Mouse (Mus musculus) stomach, embryonic 15.5 days (tissue): ENCODE data around the gene Gp1ba. TPM values are rescaled to one million over a fixed set of nuclear protein-coding genes. Genes with fewer than 3 reads are reported as not detected.

Experiments
- ATAC-seq: fragments of 200-750 bp; cut with Nextera tagmentation; 2 replicates; pipeline ENCODE4 v1.8.0; 2017; ENCODE audit warnings: low read depth, moderate number of reproducible peaks, moderate TSS enrichment; ENCODE audit not compliant: insufficient read depth, low FRiP score
- H3K27ac ChIP-seq: fragments of 300-500 bp; sonication (generic); 2 replicates; pipeline ENCODE4 v1.5.1; 2015; ENCODE audit warnings: mild to moderate bottlenecking, inconsistent platforms
- H3K27me3 ChIP-seq: fragments of 300-500 bp; sonication (generic); replicated peaks from 2 replicates; pipeline ENCODE4 v1.6.1; 2015; ENCODE audit warnings: inconsistent platforms
- H3K36me3 ChIP-seq: fragments of 300-500 bp; sonication (generic); 2 replicates; pipeline ENCODE4 v1.6.1; 2015; ENCODE audit warnings: inconsistent platforms
- H3K4me1 ChIP-seq: fragments of 300-500 bp; sonication (generic); 2 replicates; pipeline ENCODE4 v1.6.1; 2015; ENCODE audit warnings: inconsistent platforms
- H3K4me2 ChIP-seq: fragments of 300-500 bp; sonication (generic); 2 replicates; pipeline ENCODE4 v1.6.1; 2015; ENCODE audit warnings: mild to moderate bottlenecking, inconsistent platforms
- H3K4me3 ChIP-seq: fragments of 300-500 bp; sonication (generic); replicated peaks from 2 replicates; pipeline ENCODE4 v1.5.1; 2015; ENCODE audit warnings: inconsistent platforms
- H3K9ac ChIP-seq: fragments of 300-500 bp; sonication (generic); 2 replicates; pipeline ENCODE4 v1.6.1; 2015; ENCODE audit warnings: inconsistent platforms
- H3K9me3 ChIP-seq: fragments of 300-500 bp; sonication (generic); 2 replicates; pipeline ENCODE4 v1.6.1; 2016; ENCODE audit warnings: inconsistent platforms
- WGBS: fragments of 180-500 bp; shearing (Covaris S2); methylation state at CpG from one replicate; pipeline ENCODE4 v1.1.7; 2015; 5-methylcytosine and 5-hydroxymethylcytosine counted together
- polyA plus RNA-seq: library from polyadenylated mRNA; unstranded; fragments of >200 nt; fragmentation: Nextera tagmentation; extraction: Ambion mirVana; gene quantifications from 2 replicates; pipeline ENCODE4 v1.2.1, GENCODE M21; 2015

The Gp1ba gene
- polyA plus RNA-seq, 1 experiment from 2014 or later = 0.09 TPM

GRCm38 (mm10) chr11:70647716-70648420 lies 8.9 kb downstream of the Gp1ba start:
- H3K27me3 ChIP-seq = no peaks in the 10 kb centered on the region
- no peaks in the 10 kb centered on the region for H3K9me3 ChIP-seq
- peak overlapping the region; percentile 97 for H3K9ac ChIP-seq
- H3K4me2 ChIP-seq = peak overlapping the region; percentile 93
- WGBS = 3% methylated on average over 28 of the region's 28 CpGs
- no peak for ATAC-seq
- peaks cover 52% of the 10 kb centered on the region for H3K4me1 ChIP-seq
- H3K36me3 ChIP-seq = peaks cover 52% of the 10 kb centered on the region
- peak overlapping the region; percentile 97 for H3K27ac ChIP-seq
- peak overlapping the region; percentile 71 for H3K4me3 ChIP-seq

GRCm38 (mm10) chr11:70648512-70648911 lies 9.6 kb downstream of the Gp1ba start:
- no peak for ATAC-seq
- Histone ChIP-seq H3K36me3 (peaks cover 48% of the 10 kb centered on the region), H3K27me3 (no peaks in the 10 kb centered on the region), H3K27ac (peak overlapping the region; percentile 97; the same call in 1 of the 2 replicates), H3K4me3 (peak overlapping the region; percentile 71), H3K4me1 (peaks cover 53% of the 10 kb centered on the region), H3K9me3 (no peaks in the 10 kb centered on the region), H3K4me2 (peak overlapping the region; percentile 93), H3K9ac (peak overlapping the region; percentile 21; the same call in 1 of the 2 replicates)
- WGBS = 72% methylated on average over 4 of the region's 4 CpGs

GRCm38 (mm10) chr11:70649185-70649734 lies 10.3 kb downstream of the Gp1ba start:
- H3K36me3 ChIP-seq = peaks cover 45% of the 10 kb centered on the region

GRCm38 (mm10) chr11:70650322-70651175 lies 11.6 kb downstream of the Gp1ba start:
- no peaks in the 10 kb centered on the region for H3K27me3 ChIP-seq
- peaks cover 51% of the 10 kb centered on the region for H3K4me1 ChIP-seq
- peak overlapping the region; percentile 97 for H3K27ac ChIP-seq
- no peaks in the 10 kb centered on the region for H3K9me3 ChIP-seq
- ATAC-seq = no peak
- peaks cover 36% of the 10 kb centered on the region for H3K36me3 ChIP-seq
- H3K4me3 ChIP-seq = peak overlapping the region; percentile 5
- no peak overlapping the region for H3K9ac ChIP-seq
- WGBS = 57% methylated on average over 12 of the region's 12 CpGs
- H3K4me2 ChIP-seq = peak overlapping the region; percentile 94

More at GRCm38 (mm10) chr11:70649185-70649734, 10.3 kb downstream of the Gp1ba start:
- WGBS = 77% methylated on average over 8 of the region's 8 CpGs
- Histone ChIP-seq H3K4me3 (peak overlapping the region; percentile 71; the same call in 1 of the 2 replicates), H3K27ac (peak overlapping the region; percentile 97), H3K27me3 (no peaks in the 10 kb centered on the region), H3K4me1 (peaks cover 53% of the 10 kb centered on the region), H3K9me3 (no peaks in the 10 kb centered on the region), H3K9ac (no peak overlapping the region), H3K4me2 (peak overlapping the region; percentile 93)
- no peak for ATAC-seq

- no peak overlapping the region for H3K9ac ChIP-seq
- WGBS = 54% methylated on average over 2 of the region's 2 CpGs
- H3K4me3 ChIP-seq = peak overlapping the region; percentile 5
- H3K4me1 ChIP-seq = peaks cover 50% of the 10 kb centered on the region
- peak overlapping the region; percentile 94 for H3K4me2 ChIP-seq
- H3K27ac ChIP-seq = peak overlapping the region; percentile 97
- H3K36me3 ChIP-seq = peaks cover 36% of the 10 kb centered on the region
- H3K9me3 ChIP-seq = no peaks in the 10 kb centered on the region
- no peaks in the 10 kb centered on the region for H3K27me3 ChIP-seq
- no peak for ATAC-seq
Measured at GRCm38 (mm10) chr11:70651391-70651790, 12.5 kb downstream of the Gp1ba start.

GRCm38 (mm10) chr11:70652029-70652883 lies 13.3 kb downstream of the Gp1ba start:
- Histone ChIP-seq H3K4me3 (peak overlapping the region; percentile 73), H3K4me2 (peak overlapping the region; percentile 94), H3K27ac (peak overlapping the region; percentile 97), H3K9me3 (no peaks in the 10 kb centered on the region), H3K27me3 (no peaks in the 10 kb centered on the region), H3K9ac (peak overlapping the region; percentile 89), H3K36me3 (peaks cover 36% of the 10 kb centered on the region), H3K4me1 (peaks cover 58% of the 10 kb centered on the region)
- ATAC-seq = no peak
- 46% methylated on average over 12 of the region's 12 CpGs for WGBS

GRCm38 (mm10) chr11:70652884-70653344 lies 14.0 kb downstream of the Gp1ba start:
- WGBS = 34% methylated on average over 6 of the region's 6 CpGs
- Histone ChIP-seq H3K4me1 (peaks cover 61% of the 10 kb centered on the region), H3K27me3 (no peaks in the 10 kb centered on the region), H3K27ac (peak overlapping the region; percentile 97), H3K4me3 (peak overlapping the region; percentile 73), H3K9me3 (no peaks in the 10 kb centered on the region), H3K9ac (peak overlapping the region; percentile 89), H3K4me2 (peak overlapping the region; percentile 94), H3K36me3 (peaks cover 36% of the 10 kb centered on the region)
- no peak for ATAC-seq

GRCm38 (mm10) chr11:70653345-70654197 lies 14.6 kb downstream of the Gp1ba start:
- WGBS = under 1% methylated on average over 58 of the region's 63 CpGs
- no peaks in the 10 kb centered on the region for H3K9me3 ChIP-seq
- H3K36me3 ChIP-seq = peaks cover 35% of the 10 kb centered on the region
- H3K4me1 ChIP-seq = peaks cover 62% of the 10 kb centered on the region
- peak overlapping the region; percentile 97 for H3K27ac ChIP-seq
- peak; percentile 45; the same call in 1 of the 2 replicates for ATAC-seq
- H3K4me3 ChIP-seq = peak overlapping the region; percentile 73
- H3K27me3 ChIP-seq = no peaks in the 10 kb centered on the region
- peak overlapping the region; percentile 94 for H3K4me2 ChIP-seq
- peak overlapping the region; percentile 89 for H3K9ac ChIP-seq

- WGBS = 0% methylated on average over 55 of the region's 61 CpGs
- peak within 1 kb of the TSS; percentile 73 for H3K4me3 ChIP-seq
- ATAC-seq = peak; percentile 13; the same call in 1 of the 2 replicates
Measured at GRCm38 (mm10) chr11:70654198-70654922, 15.4 kb downstream of the Gp1ba start, which contains the start of gene Pfn1. Pfn1 (minus strand) TSS chr11:70654644.

More at GRCm38 (mm10) chr11:70654198-70654922, 15.4 kb downstream of the Gp1ba start, which contains the start of gene Pfn1:
- no peaks in the 10 kb centered on the region for H3K9me3 ChIP-seq
- H3K27ac ChIP-seq = peak within 1 kb of the TSS; percentile 97
- H3K4me1 ChIP-seq = peaks cover 58% of the 10 kb centered on the region
- no peaks in the 10 kb centered on the region for H3K27me3 ChIP-seq
- H3K36me3 ChIP-seq = peaks cover 27% of the 10 kb centered on the region
- H3K9ac ChIP-seq = peak within 1 kb of the TSS; percentile 89
- peak within 1 kb of the TSS; percentile 94 for H3K4me2 ChIP-seq
